Mouse (Mus musculus): ENCODE data around the gene Dpp6. TPM values are rescaled to one million over a fixed set of nuclear protein-coding genes. Genes with fewer than 3 reads are reported as not detected.

Gene Dpp6
- polyA plus RNA-seq, 1 experiment, result 0.01 TPM

- Histone ChIP-seq H3K79me2 (ENCODE audit: control insufficient read depth, insufficient read depth) (no peaks in the 10 kb centered on the region), H3K4me3 (ENCODE audit: insufficient read depth, poor library complexity, severe bottlenecking) (no peak overlapping the region), H3K36me3 (ENCODE audit: control insufficient read depth, insufficient read depth) (no peaks in the 10 kb centered on the region), H3K27me3 (ENCODE audit: control insufficient read depth, insufficient read depth, insufficient read length) (no peaks in the 10 kb centered on the region), H3ac (ENCODE audit: control insufficient read depth, insufficient read length, low read depth) (no peak overlapping the region), H3K79me3 (ENCODE audit: low read depth) (no peaks in the 10 kb centered on the region)
- no peak for TF ChIP-seq CTCF (IDR thresholded peaks at IDR 0.05; ENCODE audit: control insufficient read depth, insufficient read depth, insufficient read length)
- TF ChIP-seq MYOD1 (IDR thresholded peaks at IDR 0.05; ENCODE audit: control insufficient read depth, insufficient read length, low read depth), result no peak
Measured at GRCm38 (mm10) chr5:27220116-27220515, 403.1 kb downstream of the Dpp6 start.

- Histone ChIP-seq H3K36me3 (ENCODE audit: control insufficient read depth, insufficient read depth) (no peaks in the 10 kb centered on the region), H3K27me3 (ENCODE audit: control insufficient read depth, insufficient read depth, insufficient read length) (no peaks in the 10 kb centered on the region), H3K79me2 (ENCODE audit: control insufficient read depth, insufficient read depth) (no peaks in the 10 kb centered on the region), H3K4me3 (ENCODE audit: insufficient read depth, poor library complexity, severe bottlenecking) (no peak overlapping the region), H3ac (ENCODE audit: control insufficient read depth, insufficient read length, low read depth) (no peak overlapping the region), H3K79me3 (ENCODE audit: low read depth) (no peaks in the 10 kb centered on the region)
- TF ChIP-seq MAX (IDR thresholded peaks at IDR 0.05), result no peak
- TF ChIP-seq MYOG (IDR thresholded peaks at IDR 0.05; ENCODE audit: control insufficient read depth, extremely low read depth, insufficient read length), result no peak
- no peak for TF ChIP-seq FOSL1 (IDR thresholded peaks at IDR 0.05; ENCODE audit: insufficient read depth, low read length, poor library complexity, severe bottlenecking)
- no peak for TF ChIP-seq CTCF (IDR thresholded peaks at IDR 0.05; ENCODE audit: control insufficient read depth, insufficient read depth, insufficient read length)
- TF ChIP-seq USF1 (IDR thresholded peaks at IDR 0.05; ENCODE audit: low read depth), result no peak
- TF ChIP-seq MYOD1 (IDR thresholded peaks at IDR 0.05; ENCODE audit: control insufficient read depth, insufficient read length, low read depth), result no peak
- TF ChIP-seq CEBPB (IDR thresholded peaks at IDR 0.05; ENCODE audit: low read depth), result no peak
Measured at GRCm38 (mm10) chr5:27242078-27242477, 425.1 kb downstream of the Dpp6 start.

GRCm38 (mm10) chr5:27243226-27243625 is 426.2 kb downstream of the Dpp6 start:
- Histone ChIP-seq H3K79me3 (ENCODE audit: low read depth) (no peaks in the 10 kb centered on the region), H3ac (ENCODE audit: control insufficient read depth, insufficient read length, low read depth) (no peak overlapping the region), H3K4me3 (ENCODE audit: insufficient read depth, poor library complexity, severe bottlenecking) (no peak overlapping the region), H3K36me3 (ENCODE audit: control insufficient read depth, insufficient read depth) (no peaks in the 10 kb centered on the region), H3K27me3 (ENCODE audit: control insufficient read depth, insufficient read depth, insufficient read length) (no peaks in the 10 kb centered on the region), H3K79me2 (ENCODE audit: control insufficient read depth, insufficient read depth) (no peaks in the 10 kb centered on the region)
- TF ChIP-seq CEBPB (IDR thresholded peaks at IDR 0.05; ENCODE audit: low read depth) (no peak), MYOD1 (IDR thresholded peaks at IDR 0.05; ENCODE audit: control insufficient read depth, insufficient read length, low read depth) (no peak), MAX (IDR thresholded peaks at IDR 0.05) (no peak), CTCF (IDR thresholded peaks at IDR 0.05; ENCODE audit: control insufficient read depth, insufficient read depth, insufficient read length) (no peak), FOSL1 (IDR thresholded peaks at IDR 0.05; ENCODE audit: insufficient read depth, low read length, poor library complexity, severe bottlenecking) (no peak), USF1 (IDR thresholded peaks at IDR 0.05; ENCODE audit: low read depth) (no peak), MYOG (IDR thresholded peaks at IDR 0.05; ENCODE audit: control insufficient read depth, extremely low read depth, insufficient read length) (no peak)

GRCm38 (mm10) chr5:27247793-27248192 is 430.8 kb downstream of the Dpp6 start:
- H3ac ChIP-seq (ENCODE audit: control insufficient read depth, insufficient read length, low read depth), result no peak overlapping the region
- no peaks in the 10 kb centered on the region for H3K36me3 ChIP-seq (ENCODE audit: control insufficient read depth, insufficient read depth)
- TF ChIP-seq FOSL1 (IDR thresholded peaks at IDR 0.05; ENCODE audit: insufficient read depth, low read length, poor library complexity, severe bottlenecking) (no peak), MYOG (IDR thresholded peaks at IDR 0.05; ENCODE audit: control insufficient read depth, extremely low read depth, insufficient read length) (no peak), CTCF (IDR thresholded peaks at IDR 0.05; ENCODE audit: control insufficient read depth, insufficient read depth, insufficient read length) (no peak), USF1 (IDR thresholded peaks at IDR 0.05; ENCODE audit: low read depth) (no peak), MYOD1 (IDR thresholded peaks at IDR 0.05; ENCODE audit: control insufficient read depth, insufficient read length, low read depth) (no peak), CEBPB (IDR thresholded peaks at IDR 0.05; ENCODE audit: low read depth) (no peak), MAX (IDR thresholded peaks at IDR 0.05) (no peak)

GRCm38 (mm10) chr5:27248685-27249084 is 431.7 kb downstream of the Dpp6 start:
- no peaks in the 10 kb centered on the region for H3K36me3 ChIP-seq (ENCODE audit: control insufficient read depth, insufficient read depth)
- H3K79me3 ChIP-seq (ENCODE audit: low read depth), result no peaks in the 10 kb centered on the region
- no peak overlapping the region for H3ac ChIP-seq (ENCODE audit: control insufficient read depth, insufficient read length, low read depth)
- TF ChIP-seq USF1 (IDR thresholded peaks at IDR 0.05; ENCODE audit: low read depth) (no peak), CEBPB (IDR thresholded peaks at IDR 0.05; ENCODE audit: low read depth) (no peak), FOSL1 (IDR thresholded peaks at IDR 0.05; ENCODE audit: insufficient read depth, low read length, poor library complexity, severe bottlenecking) (no peak), MAX (IDR thresholded peaks at IDR 0.05) (no peak), MYOG (IDR thresholded peaks at IDR 0.05; ENCODE audit: control insufficient read depth, extremely low read depth, insufficient read length) (no peak), CTCF (IDR thresholded peaks at IDR 0.05; ENCODE audit: control insufficient read depth, insufficient read depth, insufficient read length) (no peak), MYOD1 (IDR thresholded peaks at IDR 0.05; ENCODE audit: control insufficient read depth, insufficient read length, low read depth) (no peak)
- H3K27me3 ChIP-seq (ENCODE audit: control insufficient read depth, insufficient read depth, insufficient read length), result no peaks in the 10 kb centered on the region
- no peak overlapping the region for H3K4me3 ChIP-seq (ENCODE audit: insufficient read depth, poor library complexity, severe bottlenecking)
- no peaks in the 10 kb centered on the region for H3K79me2 ChIP-seq (ENCODE audit: control insufficient read depth, insufficient read depth)

More at GRCm38 (mm10) chr5:27247793-27248192, 430.8 kb downstream of the Dpp6 start:
- H3K4me3 ChIP-seq (ENCODE audit: insufficient read depth, poor library complexity, severe bottlenecking), result no peak overlapping the region
- no peaks in the 10 kb centered on the region for H3K79me2 ChIP-seq (ENCODE audit: control insufficient read depth, insufficient read depth)
- H3K27me3 ChIP-seq (ENCODE audit: control insufficient read depth, insufficient read depth, insufficient read length), result no peaks in the 10 kb centered on the region
- no peaks in the 10 kb centered on the region for H3K79me3 ChIP-seq (ENCODE audit: low read depth)

- Histone ChIP-seq H3K36me3 (ENCODE audit: control insufficient read depth, insufficient read depth) (no peaks in the 10 kb centered on the region), H3ac (ENCODE audit: control insufficient read depth, insufficient read length, low read depth) (no peak overlapping the region), H3K4me3 (ENCODE audit: insufficient read depth, poor library complexity, severe bottlenecking) (no peak overlapping the region), H3K79me2 (ENCODE audit: control insufficient read depth, insufficient read depth) (no peaks in the 10 kb centered on the region), H3K79me3 (ENCODE audit: low read depth) (no peaks in the 10 kb centered on the region), H3K27me3 (ENCODE audit: control insufficient read depth, insufficient read depth, insufficient read length) (no peaks in the 10 kb centered on the region)
- no peak for TF ChIP-seq MYOG (IDR thresholded peaks at IDR 0.05; ENCODE audit: control insufficient read depth, extremely low read depth, insufficient read length)
Measured at GRCm38 (mm10) chr5:27249951-27250350, 432.9 kb downstream of the Dpp6 start.

All from C2C12 (cell line).